Mouse (Mus musculus) lung, adult 2 months (tissue): ENCODE data around the gene Ccr4.
"Not testable (repeated sequence)": the region's sequence is repeated elsewhere in the genome, so short reads cannot be mapped to it uniquely, and the experiment has no call there.

Experiments used
- CTCF ChIP-seq: fragments of 200-500 bp; IDR thresholded peaks from 2 replicates; pipeline ENCODE4 v1.5.1; 2011; ENCODE audit warnings: mild to moderate bottlenecking, low read length, control low read depth; ENCODE audit not compliant: insufficient read depth
- POLR2A ChIP-seq: fragments of 200-500 bp; IDR thresholded peaks from 2 replicates; pipeline ENCODE4 v1.6.1; 2011; ENCODE audit warnings: low read depth, mild to moderate bottlenecking, control low read depth, low read length, borderline replicate concordance; ENCODE audit errors: extremely low read depth

GRCm38 (mm10) chr9:114520529-114520928 is 15.8 kb upstream of the Ccr4 start:
- TF ChIP-seq CTCF, POLR2A: not testable (repeated sequence)
